Mouse (Mus musculus): ENCODE data around the gene Ccdc149. TPM values are rescaled to one million over a fixed set of nuclear protein-coding genes. Genes with fewer than 3 reads are reported as not detected.

Ccdc149 gene
- polyA plus RNA-seq, 1 experiment: 11.3 TPM

DNA sequence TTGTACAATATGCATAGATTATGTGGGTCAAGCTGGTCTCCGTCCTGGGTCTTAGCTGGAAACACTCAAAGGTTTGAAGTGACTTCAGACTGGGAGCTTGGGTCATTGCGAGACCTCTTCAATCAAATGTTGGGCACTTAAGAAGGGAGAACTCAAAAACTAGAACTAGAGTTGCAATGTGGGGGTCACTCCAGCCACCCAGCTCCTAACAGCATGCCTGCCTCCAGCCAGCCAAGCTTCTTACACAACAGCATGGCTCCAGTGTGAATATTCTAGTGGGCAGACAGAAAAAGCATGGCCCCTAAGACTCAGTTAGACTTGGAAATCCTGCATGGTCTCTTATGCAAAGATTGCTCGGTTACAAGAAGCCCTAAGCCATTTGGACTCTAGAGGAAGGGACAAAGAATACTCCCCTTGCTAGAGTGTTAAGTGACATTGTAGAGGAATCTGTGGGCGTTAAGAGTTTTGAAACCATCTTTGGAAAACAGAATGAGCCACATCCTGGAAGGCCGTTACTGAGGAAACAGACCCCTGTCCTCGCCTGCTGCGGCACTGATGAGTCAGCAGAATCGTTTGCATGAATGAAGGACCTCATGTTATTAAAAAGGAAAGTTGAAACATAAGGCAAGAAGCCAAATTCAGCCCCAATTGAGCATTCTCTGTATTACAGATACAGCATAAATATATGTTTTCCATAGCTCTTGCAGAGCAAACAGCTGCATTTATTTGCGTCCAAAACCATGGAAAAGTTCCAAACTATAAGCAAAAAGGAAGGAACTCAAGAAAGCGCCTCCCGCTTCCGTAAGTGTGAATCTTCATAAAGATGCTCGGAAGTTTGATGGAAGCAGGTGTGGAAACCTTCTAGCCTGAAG lies 16.5 kb upstream of the Ccdc149 start:
- no peak for DNase-seq (ENCODE audit: low read depth)
- TF ChIP-seq POLR2A (IDR thresholded peaks at IDR 0.05; ENCODE audit: borderline replicate concordance, extremely low read depth, insufficient read depth, insufficient read length, poor library complexity, severe bottlenecking) (no peak), CTCF (IDR thresholded peaks at IDR 0.05; ENCODE audit: borderline replicate concordance, extremely low read depth, insufficient read depth, insufficient read length) (no peak)

GRCm38 (mm10) chr5:52476826-52477225 lies 5.5 kb upstream of the Ccdc149 start:
- peak; percentile 57 for DNase-seq (ENCODE audit: low read depth)
- TF ChIP-seq CTCF (IDR thresholded peaks at IDR 0.05; ENCODE audit: borderline replicate concordance, extremely low read depth, insufficient read depth, insufficient read length) (no peak), POLR2A (IDR thresholded peaks at IDR 0.05; ENCODE audit: borderline replicate concordance, extremely low read depth, insufficient read depth, insufficient read length, poor library complexity, severe bottlenecking) (no peak)

GRCm38 (mm10) chr5:52476292-52476701 lies 5.0 kb upstream of the Ccdc149 start:
- DNase-seq (ENCODE audit: low read depth): peak; percentile 92
- TF ChIP-seq POLR2A (IDR thresholded peaks at IDR 0.05; ENCODE audit: borderline replicate concordance, extremely low read depth, insufficient read depth, insufficient read length, poor library complexity, severe bottlenecking) (no peak), CTCF (IDR thresholded peaks at IDR 0.05; ENCODE audit: borderline replicate concordance, extremely low read depth, insufficient read depth, insufficient read length) (no peak)

DNA sequence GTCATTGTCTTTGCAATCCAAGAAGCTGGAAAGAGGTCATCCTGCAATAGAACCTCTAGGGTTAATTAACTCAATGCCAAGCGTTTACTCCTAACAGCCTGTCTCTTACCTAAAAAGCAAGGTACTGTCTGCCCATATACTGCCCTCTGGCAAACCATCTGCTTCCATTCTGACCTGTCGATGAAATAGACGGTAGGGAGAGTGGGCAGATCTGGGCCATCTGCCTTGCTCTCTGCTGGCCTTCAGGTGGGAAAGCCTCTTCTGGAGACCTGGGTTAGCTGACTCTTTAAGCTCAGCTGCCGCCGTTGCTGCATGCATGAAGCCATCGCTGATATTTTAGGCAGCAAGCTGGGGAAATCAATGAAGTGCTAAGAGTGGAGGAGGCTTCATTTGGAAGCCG lies 2.7 kb upstream of the Ccdc149 start:
- no peak for DNase-seq (ENCODE audit: low read depth)
- TF ChIP-seq POLR2A (IDR thresholded peaks at IDR 0.05; ENCODE audit: borderline replicate concordance, extremely low read depth, insufficient read depth, insufficient read length, poor library complexity, severe bottlenecking) (no peak), CTCF (IDR thresholded peaks at IDR 0.05; ENCODE audit: borderline replicate concordance, extremely low read depth, insufficient read depth, insufficient read length) (no peak)

DNA sequence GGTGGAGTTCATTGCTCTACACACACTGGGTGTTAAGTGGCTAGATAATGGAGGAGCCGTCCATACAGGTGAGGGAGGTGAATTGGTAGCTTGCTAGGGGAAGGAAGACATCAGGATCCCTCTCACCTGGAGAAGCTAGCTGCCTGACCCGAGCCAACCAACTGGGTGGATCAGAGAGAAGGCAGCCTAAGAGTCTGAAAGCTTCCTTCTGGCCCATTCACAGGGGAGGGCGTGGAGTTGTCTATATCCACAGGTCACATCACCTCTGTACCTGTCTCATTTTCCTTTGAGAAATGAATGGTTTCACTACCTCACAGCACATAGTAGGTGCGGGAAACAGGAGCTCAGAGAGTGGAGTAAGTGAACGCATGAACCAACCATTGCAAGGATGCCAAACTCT lies 770 bp downstream of the Ccdc149 start:
- no peak for TF ChIP-seq POLR2A (IDR thresholded peaks at IDR 0.05; ENCODE audit: borderline replicate concordance, extremely low read depth, insufficient read depth, insufficient read length, poor library complexity, severe bottlenecking)
- no peak for TF ChIP-seq CTCF (IDR thresholded peaks at IDR 0.05; ENCODE audit: borderline replicate concordance, extremely low read depth, insufficient read depth, insufficient read length)

DNA sequence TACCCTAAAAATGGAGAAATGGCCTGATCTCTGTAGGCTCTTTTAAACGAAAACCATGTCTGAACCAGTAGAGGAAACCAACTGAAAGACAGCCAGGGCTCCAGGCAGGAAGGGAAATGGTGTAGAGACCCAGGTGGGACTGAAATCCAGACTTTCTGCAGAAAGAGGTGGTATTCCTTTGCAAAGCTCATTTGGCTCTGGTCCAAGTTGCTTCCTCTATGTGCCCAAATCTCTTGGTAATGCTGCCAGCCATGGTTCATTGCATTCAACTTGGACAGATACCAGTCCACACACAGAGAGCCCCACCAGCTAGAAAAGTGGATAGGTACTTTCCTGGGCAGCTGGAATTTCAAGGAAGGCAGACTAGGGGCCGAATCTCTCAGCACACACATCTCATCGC lies 3.5 kb downstream of the Ccdc149 start:
- TF ChIP-seq POLR2A (IDR thresholded peaks at IDR 0.05; ENCODE audit: borderline replicate concordance, extremely low read depth, insufficient read depth, insufficient read length, poor library complexity, severe bottlenecking) (no peak), CTCF (IDR thresholded peaks at IDR 0.05; ENCODE audit: borderline replicate concordance, extremely low read depth, insufficient read depth, insufficient read length) (no peak)
- no peak for DNase-seq (ENCODE audit: low read depth)

More for the DNA sequence above, 770 bp downstream of the Ccdc149 start:
- no peak for DNase-seq (ENCODE audit: low read depth)

- DNase-seq (ENCODE audit: low read depth): no peak
- TF ChIP-seq CTCF (IDR thresholded peaks at IDR 0.05; ENCODE audit: borderline replicate concordance, extremely low read depth, insufficient read depth, insufficient read length) (no peak), POLR2A (IDR thresholded peaks at IDR 0.05; ENCODE audit: borderline replicate concordance, extremely low read depth, insufficient read depth, insufficient read length, poor library complexity, severe bottlenecking) (no peak)
Observed at GRCm38 (mm10) chr5:52462447-52462846, 8.9 kb downstream of the Ccdc149 start.

DNA sequence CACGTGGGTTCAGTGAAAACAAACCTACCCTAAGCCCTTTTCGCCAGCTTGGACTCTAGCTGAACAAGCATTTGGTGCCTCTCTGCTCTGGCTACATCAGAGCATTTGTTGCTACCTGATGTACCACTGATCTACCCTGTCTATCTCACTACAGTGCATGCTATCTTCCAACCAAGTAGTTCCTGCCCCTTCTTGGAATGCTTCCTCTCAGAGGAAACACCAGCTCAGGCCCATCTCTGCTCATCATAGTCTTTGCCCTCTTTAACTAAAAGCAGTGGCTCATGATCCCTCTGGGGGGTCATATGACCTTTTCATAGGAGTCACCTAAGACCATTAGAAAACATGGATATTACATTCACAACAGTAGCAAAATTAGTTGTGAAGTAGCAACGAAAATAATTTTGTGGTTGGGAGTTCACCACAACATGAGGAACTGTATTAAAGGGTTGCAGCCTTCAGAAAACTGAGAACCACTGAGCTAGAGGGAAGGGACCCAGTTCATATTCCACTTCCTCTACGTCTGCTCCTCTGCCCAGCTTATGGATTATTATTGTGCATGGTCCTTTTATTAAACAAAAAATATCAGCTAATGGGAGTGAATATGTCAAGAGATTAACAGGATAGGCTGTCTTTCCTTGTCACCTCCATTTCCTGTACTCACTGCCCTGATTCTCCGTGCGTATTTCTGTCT lies 9.7 kb downstream of the Ccdc149 start:
- TF ChIP-seq CTCF (IDR thresholded peaks at IDR 0.05; ENCODE audit: borderline replicate concordance, extremely low read depth, insufficient read depth, insufficient read length): no peak
- TF ChIP-seq POLR2A (IDR thresholded peaks at IDR 0.05; ENCODE audit: borderline replicate concordance, extremely low read depth, insufficient read depth, insufficient read length, poor library complexity, severe bottlenecking): no peak
- no peak for DNase-seq (ENCODE audit: low read depth)

DNA sequence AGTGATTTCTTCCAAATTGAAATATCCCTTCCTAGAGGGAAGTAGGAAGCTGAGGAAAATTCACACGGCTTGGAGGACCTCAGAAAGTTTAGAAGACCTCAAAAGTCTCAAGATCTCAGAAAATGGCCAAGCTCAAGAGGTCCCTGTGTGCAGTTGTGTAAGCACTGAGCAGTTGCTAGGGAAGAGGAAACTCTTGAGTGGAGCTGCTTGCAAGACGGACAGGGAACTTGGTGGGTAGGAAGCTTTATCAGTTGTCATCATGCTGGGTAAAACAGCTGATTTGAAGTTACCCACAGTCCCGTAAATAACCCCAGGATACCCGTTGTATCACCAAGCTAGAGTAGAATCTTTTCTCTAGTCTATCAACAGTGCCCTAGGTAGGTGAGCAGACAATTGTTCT lies 12.0 kb downstream of the Ccdc149 start:
- TF ChIP-seq POLR2A (IDR thresholded peaks at IDR 0.05; ENCODE audit: borderline replicate concordance, extremely low read depth, insufficient read depth, insufficient read length, poor library complexity, severe bottlenecking): no peak
- no peak for TF ChIP-seq CTCF (IDR thresholded peaks at IDR 0.05; ENCODE audit: borderline replicate concordance, extremely low read depth, insufficient read depth, insufficient read length)
- DNase-seq (ENCODE audit: low read depth): no peak

GRCm38 (mm10) chr5:52457154-52457553 lies 14.2 kb downstream of the Ccdc149 start:
- peak; percentile 70 for DNase-seq (ENCODE audit: low read depth)

DNA sequence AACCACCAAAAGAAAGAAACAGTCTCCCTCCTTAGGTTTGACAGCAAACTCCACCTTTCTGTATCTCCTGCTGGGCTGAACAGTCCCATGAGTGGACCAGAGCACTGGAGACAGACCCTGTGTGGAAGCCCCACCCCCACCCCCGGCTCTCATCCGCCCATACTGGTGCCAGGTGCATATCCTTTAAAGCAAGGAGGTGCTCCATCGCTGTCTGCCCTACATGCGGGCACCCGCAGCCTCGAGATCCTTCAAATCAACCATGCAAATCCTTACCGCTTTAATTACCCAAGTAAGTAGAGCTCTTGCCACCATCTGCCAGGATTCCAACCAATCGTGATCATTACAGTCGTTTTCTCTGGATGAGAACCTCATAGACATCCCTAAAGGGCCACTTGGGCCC lies 20.5 kb downstream of the Ccdc149 start:
- peak; percentile 23 for DNase-seq (ENCODE audit: low read depth)

More at GRCm38 (mm10) chr5:52457154-52457553, 14.2 kb downstream of the Ccdc149 start:
- no peak for TF ChIP-seq CTCF (IDR thresholded peaks at IDR 0.05; ENCODE audit: borderline replicate concordance, extremely low read depth, insufficient read depth, insufficient read length)
- no peak for TF ChIP-seq POLR2A (IDR thresholded peaks at IDR 0.05; ENCODE audit: borderline replicate concordance, extremely low read depth, insufficient read depth, insufficient read length, poor library complexity, severe bottlenecking)

More for the DNA sequence above, 20.5 kb downstream of the Ccdc149 start:
- TF ChIP-seq POLR2A (IDR thresholded peaks at IDR 0.05; ENCODE audit: borderline replicate concordance, extremely low read depth, insufficient read depth, insufficient read length, poor library complexity, severe bottlenecking) (no peak), CTCF (IDR thresholded peaks at IDR 0.05; ENCODE audit: borderline replicate concordance, extremely low read depth, insufficient read depth, insufficient read length) (no peak)
